Mouse (Mus musculus): ENCODE measurements around the gene Fam166b. TPM values are rescaled to one million over a fixed set of nuclear protein-coding genes. Genes with fewer than 3 reads are reported as not detected.
A peak's percentile ranks its signal among the peaks of the same experiment; 100 is the strongest.

The Fam166b gene
- total RNA-seq, 1 experiment, result 0.27 TPM

- no peak overlapping the region for H3K9ac ChIP-seq (ENCODE audit: insufficient read depth, low read depth, low read length, poor library complexity, severe bottlenecking)
These were observed 45.5 kb downstream of the Fam166b start for GRCm38 (mm10) chr4:43383246-43384082.

GRCm38 (mm10) chr4:43382155-43383020, 46.5 kb downstream of the Fam166b start:
- in situ Hi-C loops (cut with MboI; ENCODE audit: low sequenced_read_pairs in 2 of 2, unreplicated experiment in 2 of 2), result no loop called here
- peak overlapping the region; percentile 75 to 80 for H3K4me3 ChIP-seq (ENCODE audit: insufficient read depth in 1 of 2, low read depth in 1 of 2, low read length in 2 of 2, poor library complexity in 1 of 2, severe bottlenecking in 1 of 2)
- no peak for DNase-seq (ENCODE audit: low read depth, low spot score)
- H3K9ac ChIP-seq (ENCODE audit: insufficient read depth, low read depth, low read length, poor library complexity, severe bottlenecking), result peak overlapping the region; percentile 73
- no peak overlapping the region for H3K27ac ChIP-seq (ENCODE audit: insufficient read depth, low read depth, low read length, poor library complexity, severe bottlenecking)
- H3K9me3 ChIP-seq (ENCODE audit: control insufficient read depth, insufficient read depth, low read depth, low read length), result no peaks in the 10 kb centered on the region
- H3K36me3 ChIP-seq (ENCODE audit: control insufficient read depth, insufficient read depth, low read length, poor library complexity, severe bottlenecking), result no peaks in the 10 kb centered on the region
- H3K4me1 ChIP-seq (ENCODE audit: control insufficient read depth in 2 of 2, insufficient read depth in 2 of 2, low read length in 2 of 2, poor library complexity in 1 of 2), result peaks cover 3 to 6% of the 10 kb centered on the region in 2 experiments; a peak in 3 of 4 replicates
- TF ChIP-seq CHD2 (IDR thresholded peaks at IDR 0.05; ENCODE audit: low read depth, low read length) (no peak), ZC3H11A (IDR thresholded peaks at IDR 0.05; ENCODE audit: borderline replicate concordance, low read depth, low read length) (no peak), MAFK (IDR thresholded peaks at IDR 0.05; ENCODE audit: insufficient read depth, low read depth, low read length) (no peak), ZNF384 (IDR thresholded peaks at IDR 0.05; ENCODE audit: low read depth, low read length) (no peak), HCFC1 (IDR thresholded peaks at IDR 0.05; ENCODE audit: borderline replicate concordance, insufficient read depth, low read length) (no peak)

More at GRCm38 (mm10) chr4:43383246-43384082, 45.5 kb downstream of the Fam166b start:
- no peak for DNase-seq (ENCODE audit: low read depth, low spot score)
- Histone ChIP-seq H3K27ac (ENCODE audit: insufficient read depth, low read depth, low read length, poor library complexity, severe bottlenecking) (no peak overlapping the region), H3K4me1 (ENCODE audit: control insufficient read depth in 2 of 2, insufficient read depth in 2 of 2, low read length in 2 of 2, poor library complexity in 1 of 2) (peaks cover 3 to 6% of the 10 kb centered on the region in 2 experiments; a peak in 3 of 4 replicates), H3K4me3 (ENCODE audit: insufficient read depth in 1 of 2, low read depth in 1 of 2, low read length in 2 of 2, poor library complexity in 1 of 2, severe bottlenecking in 1 of 2) (0 out of 4 replicates have a peak overlapping the region, but pooled peaks of 1 of the 2 experiments have one; percentile 80), H3K36me3 (ENCODE audit: control insufficient read depth, insufficient read depth, low read length, poor library complexity, severe bottlenecking) (no peaks in the 10 kb centered on the region), H3K9me3 (ENCODE audit: control insufficient read depth, insufficient read depth, low read depth, low read length) (no peaks in the 10 kb centered on the region)
- no peak for TF ChIP-seq HCFC1 (IDR thresholded peaks at IDR 0.05; ENCODE audit: borderline replicate concordance, insufficient read depth, low read length)
- no peak for TF ChIP-seq CHD2 (IDR thresholded peaks at IDR 0.05; ENCODE audit: low read depth, low read length)
- TF ChIP-seq MAFK (IDR thresholded peaks at IDR 0.05; ENCODE audit: insufficient read depth, low read depth, low read length), result no peak
- no peak for TF ChIP-seq ZC3H11A (IDR thresholded peaks at IDR 0.05; ENCODE audit: borderline replicate concordance, low read depth, low read length)
- no peak for TF ChIP-seq ZNF384 (IDR thresholded peaks at IDR 0.05; ENCODE audit: low read depth, low read length)
- in situ Hi-C loops (cut with MboI; ENCODE audit: low sequenced_read_pairs in 2 of 2, unreplicated experiment in 2 of 2), result no loop called here

DNA sequence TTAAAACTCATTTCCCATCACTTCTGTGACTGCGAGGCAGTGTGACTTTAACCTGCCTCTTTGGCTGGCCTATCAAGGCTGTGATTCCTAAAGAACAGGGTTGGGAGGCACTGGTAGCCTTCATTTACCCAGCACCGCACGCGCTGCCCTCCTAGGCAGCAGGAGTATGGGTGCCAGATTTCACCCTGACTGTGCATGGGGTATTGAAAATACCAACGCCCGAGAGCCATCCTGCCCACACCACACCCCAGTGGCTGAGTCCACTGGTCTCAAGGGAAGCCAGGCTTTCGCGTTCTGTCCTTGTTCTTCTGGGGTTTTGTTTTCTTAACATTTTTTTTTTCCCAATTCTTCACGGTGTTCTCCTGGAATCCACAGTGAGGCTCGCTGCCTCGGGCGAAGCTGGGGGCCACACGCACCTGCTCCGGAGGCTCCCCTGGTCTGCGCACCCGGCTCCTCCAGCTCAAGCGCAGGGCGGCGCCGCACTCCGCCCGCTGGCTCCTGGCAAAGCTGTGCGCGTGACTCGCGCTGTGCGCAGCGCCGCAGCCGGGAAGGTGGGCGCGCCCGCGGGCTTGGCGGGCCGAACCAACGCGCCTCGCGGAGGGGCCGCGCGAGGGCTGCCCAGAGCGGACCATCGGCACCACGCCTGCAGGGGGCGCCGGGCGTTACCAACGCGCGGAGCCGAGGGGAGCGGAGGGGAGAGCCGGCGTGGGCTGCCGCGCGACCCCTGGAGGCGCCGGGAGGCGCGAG, 47.4 kb downstream of the Fam166b start, which contains the start of gene Rusc2:
TSS of gene Rusc2 (plus strand) at position 572 of the 747 bp plus-strand sequence.
- DNase-seq (ENCODE audit: low read depth, low spot score), result peak; percentile 65
- Histone ChIP-seq H3K9me3 (ENCODE audit: control insufficient read depth, insufficient read depth, low read depth, low read length) (no peaks in the 10 kb centered on the region), H3K9ac (ENCODE audit: insufficient read depth, low read depth, low read length, poor library complexity, severe bottlenecking) (peak within 1 kb of the TSS; percentile 73), H3K27ac (ENCODE audit: insufficient read depth, low read depth, low read length, poor library complexity, severe bottlenecking) (no peak within 1 kb of the TSS), H3K36me3 (ENCODE audit: control insufficient read depth, insufficient read depth, low read length, poor library complexity, severe bottlenecking) (no peaks in the 10 kb centered on the region), H3K4me1 (ENCODE audit: control insufficient read depth in 2 of 2, insufficient read depth in 2 of 2, low read length in 2 of 2, poor library complexity in 1 of 2) (peaks cover 3 to 6% of the 10 kb centered on the region in 2 experiments; a peak in 3 of 4 replicates), H3K4me3 (ENCODE audit: insufficient read depth in 1 of 2, low read depth in 1 of 2, low read length in 2 of 2, poor library complexity in 1 of 2, severe bottlenecking in 1 of 2) (peak within 1 kb of the TSS; percentile 75 to 80)
- in situ Hi-C loops (cut with MboI; ENCODE audit: low sequenced_read_pairs in 2 of 2, unreplicated experiment in 2 of 2), result no loop called here
- no peak for TF ChIP-seq CHD2 (IDR thresholded peaks at IDR 0.05; ENCODE audit: low read depth, low read length)
- TF ChIP-seq ZC3H11A (IDR thresholded peaks at IDR 0.05; ENCODE audit: borderline replicate concordance, low read depth, low read length), result no peak
- no peak for TF ChIP-seq ZNF384 (IDR thresholded peaks at IDR 0.05; ENCODE audit: low read depth, low read length)
- TF ChIP-seq HCFC1 (IDR thresholded peaks at IDR 0.05; ENCODE audit: borderline replicate concordance, insufficient read depth, low read length), result peak; percentile 55; the same call in 1 of the 2 replicates

GRCm38 (mm10) chr4:43380951-43381350, 48.0 kb downstream of the Fam166b start:
- no peaks in the 10 kb centered on the region for H3K36me3 ChIP-seq (ENCODE audit: control insufficient read depth, insufficient read depth, low read length, poor library complexity, severe bottlenecking)
- H3K4me1 ChIP-seq (ENCODE audit: control insufficient read depth in 2 of 2, insufficient read depth in 2 of 2, low read length in 2 of 2, poor library complexity in 1 of 2), result peaks cover 3 to 6% of the 10 kb centered on the region in 2 experiments; a peak in 3 of 4 replicates
- H3K9me3 ChIP-seq (ENCODE audit: control insufficient read depth, insufficient read depth, low read depth, low read length), result no peaks in the 10 kb centered on the region
- H3K4me3 ChIP-seq (ENCODE audit: insufficient read depth in 1 of 2, low read depth in 1 of 2, low read length in 2 of 2, poor library complexity in 1 of 2, severe bottlenecking in 1 of 2), result peak overlapping the region; percentile 75 to 79
- no peak overlapping the region for H3K9ac ChIP-seq (ENCODE audit: insufficient read depth, low read depth, low read length, poor library complexity, severe bottlenecking)
- TF ChIP-seq MAFK (IDR thresholded peaks at IDR 0.05; ENCODE audit: insufficient read depth, low read depth, low read length), result no peak
- no peak for TF ChIP-seq HCFC1 (IDR thresholded peaks at IDR 0.05; ENCODE audit: borderline replicate concordance, insufficient read depth, low read length)
- no peak for TF ChIP-seq CHD2 (IDR thresholded peaks at IDR 0.05; ENCODE audit: low read depth, low read length)
- TF ChIP-seq ZC3H11A (IDR thresholded peaks at IDR 0.05; ENCODE audit: borderline replicate concordance, low read depth, low read length), result no peak
- no peak for TF ChIP-seq ZNF384 (IDR thresholded peaks at IDR 0.05; ENCODE audit: low read depth, low read length)
- no peak for DNase-seq (ENCODE audit: low read depth, low spot score)
- H3K27ac ChIP-seq (ENCODE audit: insufficient read depth, low read depth, low read length, poor library complexity, severe bottlenecking), result no peak overlapping the region
- in situ Hi-C loops (cut with MboI; ENCODE audit: low sequenced_read_pairs in 2 of 2, unreplicated experiment in 2 of 2), result no loop called here
